Mouse (Mus musculus) liver, embryonic 16.5 days (tissue): ENCODE results near the gene Itm2c. TPM values are rescaled to one million over a fixed set of nuclear protein-coding genes. Genes with fewer than 3 reads are reported as not detected.

ENCODE experiments used
- ATAC-seq: fragments of 200-750 bp; cut with Nextera tagmentation; 2 replicates; pipeline ENCODE4 v1.8.0; 2017; ENCODE audit warnings: low read depth, mild to moderate bottlenecking, moderate number of reproducible peaks, moderate library complexity
- H3K27ac ChIP-seq: fragments of 300-500 bp; sonication (generic); 2 replicates; pipeline ENCODE4 v1.5.1; 2014; ENCODE audit warnings: mild to moderate bottlenecking, low read length
- H3K27me3 ChIP-seq: fragments of 300-500 bp; sonication (generic); 2 replicates; pipeline ENCODE4 v1.6.1; 2014; ENCODE audit warnings: low read depth, low read length, mixed read lengths; ENCODE audit not compliant: control insufficient read depth, insufficient read depth
- H3K36me3 ChIP-seq: fragments of 300-500 bp; sonication (generic); 2 replicates; pipeline ENCODE4 v1.6.1; 2014; ENCODE audit warnings: mild to moderate bottlenecking; ENCODE audit not compliant: control insufficient read depth, insufficient read depth
- H3K4me1 ChIP-seq: fragments of 300-500 bp; sonication (generic); 2 replicates; pipeline ENCODE4 v1.6.1; 2014; ENCODE audit warnings: low read depth, low read length, mixed read lengths; ENCODE audit not compliant: control insufficient read depth
- H3K4me2 ChIP-seq: fragments of 300-500 bp; sonication (generic); 2 replicates; pipeline ENCODE4 v1.6.1; 2014; ENCODE audit warnings: low read depth, low read length, mixed read lengths
- H3K4me3 ChIP-seq: fragments of 300-500 bp; sonication (generic); 2 replicates; pipeline ENCODE4 v1.5.1; 2014; ENCODE audit warnings: low read depth, mild to moderate bottlenecking, low read length
- H3K9ac ChIP-seq: fragments of 300-500 bp; sonication (generic); 2 replicates; pipeline ENCODE4 v1.6.1; 2014; ENCODE audit warnings: low read depth, low read length
- H3K9me3 ChIP-seq: fragments of 300-500 bp; sonication (generic); replicated peaks from 2 replicates; pipeline ENCODE4 v1.6.1; 2016; ENCODE audit warnings: low read length; ENCODE audit not compliant: control insufficient read depth
- WGBS: fragments of 180-500 bp; shearing (Covaris S2); extraction: QIAGEN DNeasy Blood & Tissue Kit; methylation state at CpG from one replicate; pipeline ENCODE4 v1.1.7; 2014; ENCODE audit not compliant: insufficient replicate concordance; 5-methylcytosine and 5-hydroxymethylcytosine counted together
- polyA plus RNA-seq: library from polyadenylated mRNA; unstranded; fragments of >200 nt; fragmentation: Nextera tagmentation; extraction: Ambion mirVana; gene quantifications from 2 replicates; pipeline ENCODE4 v1.2.1, GENCODE M21; 2015

Itm2c gene
- polyA plus RNA-seq, 1 experiment from 2014 or later: 54.7 TPM

DNA sequence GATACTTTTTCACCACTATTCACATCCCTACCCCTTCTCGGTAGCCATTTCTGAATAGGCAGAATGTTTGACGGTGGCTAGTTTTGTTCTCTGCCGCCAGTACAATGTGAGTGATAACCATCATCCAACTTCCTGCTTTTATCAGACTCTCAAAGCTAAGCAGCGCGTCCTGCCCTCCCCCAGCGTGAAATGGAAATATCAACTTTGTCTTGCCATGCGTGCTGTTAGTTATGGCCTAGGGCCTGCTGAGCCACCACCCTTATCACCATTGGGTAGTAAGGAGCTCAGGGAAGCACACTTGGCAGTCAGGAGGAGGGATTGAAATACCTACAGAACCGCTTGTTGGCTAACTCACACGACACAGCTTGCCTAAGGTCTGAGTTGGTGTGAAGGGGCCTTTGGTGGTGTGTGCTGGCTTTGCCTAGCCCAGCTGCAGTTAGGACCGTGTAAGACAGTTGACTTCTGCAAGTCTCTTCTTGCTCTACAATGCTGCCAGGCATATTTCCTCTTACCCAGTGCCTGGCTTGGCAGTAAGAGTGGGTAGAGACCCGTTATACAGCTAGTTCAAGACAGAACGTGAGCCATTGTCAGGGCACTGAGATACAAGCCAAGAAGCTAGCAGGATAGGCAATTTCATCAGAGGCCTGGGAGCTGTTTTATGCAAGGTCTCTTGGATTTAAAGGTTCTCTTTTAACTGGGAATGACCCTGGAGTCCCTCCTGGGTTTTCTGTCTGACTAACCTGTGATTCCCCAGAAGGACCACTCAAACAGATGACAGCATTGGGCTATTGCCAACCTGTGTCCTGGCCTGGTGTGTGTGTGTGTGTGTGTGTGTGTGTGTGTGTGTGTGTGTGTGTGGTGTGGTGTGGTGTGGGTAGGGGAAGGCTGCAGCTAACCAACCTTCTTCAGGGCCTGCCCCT lies 3.0 kb downstream of the Itm2c start:
- Histone ChIP-seq H3K9ac (no peak overlapping the region), H3K4me3 (no peak overlapping the region), H3K4me1 (peaks cover 46% of the 10 kb centered on the region)

DNA sequence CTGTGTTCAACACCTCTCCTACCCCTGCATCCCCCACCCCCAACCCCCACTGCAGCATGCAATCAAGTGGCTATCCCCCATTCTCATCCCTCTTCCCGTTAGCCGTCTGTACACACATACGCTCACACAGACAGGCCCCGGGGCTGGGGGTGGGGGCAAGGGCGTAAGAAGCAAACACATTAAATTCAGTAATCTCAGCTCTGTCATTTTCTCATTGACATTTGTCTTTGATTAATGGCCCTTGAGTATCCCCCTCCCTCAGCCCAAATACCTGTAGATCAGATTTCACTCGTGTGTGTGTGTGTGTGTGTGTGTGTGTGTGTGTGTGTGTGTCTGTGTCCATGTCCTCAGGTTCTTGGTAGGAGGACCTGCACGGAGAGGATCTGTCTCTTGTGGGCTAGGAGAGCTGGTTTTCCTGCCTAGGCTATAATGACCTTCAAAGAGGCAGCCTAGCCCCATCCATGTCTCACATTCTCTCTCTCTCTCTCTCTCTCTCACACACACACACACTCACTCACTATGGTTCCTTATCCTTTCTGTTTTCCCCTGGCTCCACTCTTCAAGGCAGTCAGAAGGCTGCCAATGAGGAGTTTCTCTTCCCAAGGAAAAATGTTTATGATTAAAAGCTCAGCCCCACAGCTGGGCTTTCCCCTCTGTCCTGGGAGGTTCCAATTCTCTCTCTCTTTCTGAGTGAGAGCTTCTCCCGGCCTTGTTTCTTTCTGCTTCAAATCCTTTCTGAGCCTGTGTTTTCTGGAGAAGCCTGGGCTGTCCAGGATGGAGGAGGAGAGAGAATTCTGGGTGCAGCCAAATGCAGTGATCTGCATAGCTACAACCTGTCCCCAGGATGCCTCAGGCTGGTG lies 4.0 kb downstream of the Itm2c start:
- Histone ChIP-seq H3K36me3 (no peaks in the 10 kb centered on the region), H3K9me3 (no peaks in the 10 kb centered on the region), H3K4me2 (no peak overlapping the region), H3K4me1 (peaks cover 50% of the 10 kb centered on the region), H3K27me3 (no peaks in the 10 kb centered on the region), H3K27ac (no peak overlapping the region), H3K9ac (no peak overlapping the region), H3K4me3 (no peak overlapping the region)
- no peak for ATAC-seq
- 55% methylated on average over 8 of the region's 8 CpGs for WGBS

More for the DNA sequence above, 3.0 kb downstream of the Itm2c start:
- Histone ChIP-seq H3K4me2 (peak overlapping the region; percentile 24), H3K27ac (no peak overlapping the region), H3K36me3 (no peaks in the 10 kb centered on the region), H3K27me3 (no peaks in the 10 kb centered on the region), H3K9me3 (no peaks in the 10 kb centered on the region)
- 22% methylated on average over 12 of the region's 12 CpGs for WGBS
- ATAC-seq: no peak

DNA sequence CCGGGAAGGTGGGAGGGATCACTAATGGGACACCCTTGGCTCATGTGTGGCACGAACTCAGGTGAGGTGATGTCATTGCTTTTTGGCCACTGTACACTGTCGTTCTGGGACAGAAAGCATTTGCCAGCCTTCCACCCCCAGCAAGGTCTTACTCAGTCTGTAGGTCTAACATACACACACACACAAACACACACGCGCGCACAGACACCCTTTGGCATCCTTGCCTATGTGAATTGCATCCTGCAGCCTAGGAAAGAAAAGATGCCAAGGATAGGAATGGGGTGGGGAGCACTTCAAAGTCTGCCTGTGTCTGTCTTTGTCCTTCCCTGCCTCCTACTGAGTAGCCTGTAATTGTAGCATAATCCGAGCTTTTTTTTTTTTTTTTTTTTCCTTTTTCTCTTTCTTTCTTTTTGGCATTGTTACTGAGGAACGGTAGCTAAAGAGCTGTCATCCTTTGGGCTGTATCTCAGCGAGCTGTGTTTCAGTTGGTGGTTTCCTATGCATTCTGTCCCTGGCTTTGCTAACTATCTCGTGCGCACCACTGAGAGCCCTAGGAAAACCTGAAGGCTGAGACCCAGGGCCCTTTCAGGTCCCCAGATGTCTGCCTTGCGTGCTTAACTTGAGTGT lies 4.8 kb downstream of the Itm2c start:
- no peak overlapping the region for H3K4me2 ChIP-seq
- 45% methylated on average over 12 of the region's 12 CpGs for WGBS
- H3K4me1 ChIP-seq: peaks cover 50% of the 10 kb centered on the region
- no peak overlapping the region for H3K9ac ChIP-seq
- peak; percentile 35 for ATAC-seq
- no peak overlapping the region for H3K4me3 ChIP-seq
- no peaks in the 10 kb centered on the region for H3K27me3 ChIP-seq
- H3K36me3 ChIP-seq: no peaks in the 10 kb centered on the region
- no peaks in the 10 kb centered on the region for H3K9me3 ChIP-seq
- no peak overlapping the region for H3K27ac ChIP-seq

DNA sequence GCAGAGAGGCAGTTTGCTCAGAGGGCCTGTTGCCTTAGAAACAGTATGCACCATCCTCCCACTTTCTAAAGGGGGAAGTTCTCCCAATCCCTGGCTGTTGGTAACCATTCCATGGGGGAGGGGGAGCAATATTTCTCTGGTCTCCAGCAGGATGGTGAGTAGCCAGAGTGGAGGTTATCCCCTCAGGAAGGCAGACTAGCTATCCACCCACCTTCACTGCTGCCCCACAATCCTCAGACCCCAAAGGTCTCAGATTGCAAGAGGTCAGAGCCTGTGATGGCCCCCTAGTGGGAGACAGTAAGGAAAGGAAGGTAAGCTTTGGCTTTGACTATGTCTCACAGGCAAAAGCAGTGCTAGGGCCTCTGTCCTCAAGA lies 5.3 kb downstream of the Itm2c start:
- Histone ChIP-seq H3K4me1 (peaks cover 47% of the 10 kb centered on the region), H3K36me3 (no peaks in the 10 kb centered on the region), H3K27me3 (no peaks in the 10 kb centered on the region), H3K9ac (no peak overlapping the region), H3K4me3 (no peak overlapping the region), H3K27ac (no peak overlapping the region), H3K4me2 (no peak overlapping the region), H3K9me3 (no peaks in the 10 kb centered on the region)
- no peak for ATAC-seq

DNA sequence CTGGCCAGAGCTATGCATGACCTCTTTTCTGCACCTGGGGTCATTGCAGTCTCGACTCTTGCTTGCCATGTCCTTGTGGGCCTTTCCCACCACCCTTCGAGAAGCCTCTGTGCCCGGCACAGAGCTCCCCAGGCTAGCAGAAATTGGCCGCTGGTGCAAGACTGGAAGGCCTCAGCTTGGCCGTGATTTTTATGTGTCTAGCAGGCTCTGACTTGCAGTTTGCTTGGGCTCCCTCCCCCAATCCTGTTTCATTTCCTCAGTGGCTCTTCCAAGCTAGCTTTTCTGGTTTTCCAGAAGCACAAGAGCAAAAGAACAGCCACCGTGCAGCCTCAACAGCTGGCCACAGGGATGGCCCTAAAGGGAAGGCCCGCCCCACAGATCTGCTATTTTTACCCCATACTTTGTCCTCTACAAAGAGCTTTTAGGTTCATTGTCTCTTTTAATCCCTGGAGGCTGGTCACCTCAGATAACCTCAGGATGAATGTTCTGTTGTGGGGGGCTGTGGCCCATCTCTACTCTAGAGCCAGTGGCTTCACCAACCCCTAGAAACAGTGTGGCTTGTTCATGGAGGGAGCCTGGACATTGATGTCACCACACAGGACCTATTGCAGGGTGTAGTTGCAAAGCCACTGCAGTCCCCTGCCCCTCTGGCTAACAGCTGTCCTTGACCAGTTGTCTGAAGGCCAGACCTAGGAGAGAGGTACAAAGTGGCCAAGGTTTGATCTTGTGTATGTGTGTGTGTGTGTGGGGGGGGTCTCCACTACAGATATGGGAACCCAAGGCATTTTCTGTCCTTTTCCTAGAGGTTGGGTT lies 6.6 kb downstream of the Itm2c start:
- Histone ChIP-seq H3K36me3 (no peaks in the 10 kb centered on the region), H3K9me3 (no peaks in the 10 kb centered on the region), H3K9ac (no peak overlapping the region), H3K4me3 (no peak overlapping the region), H3K4me2 (no peak overlapping the region), H3K27me3 (no peaks in the 10 kb centered on the region), H3K27ac (no peak overlapping the region), H3K4me1 (peaks cover 43% of the 10 kb centered on the region)
- no peak for ATAC-seq
- WGBS: 48% methylated on average over 7 of the region's 7 CpGs

DNA sequence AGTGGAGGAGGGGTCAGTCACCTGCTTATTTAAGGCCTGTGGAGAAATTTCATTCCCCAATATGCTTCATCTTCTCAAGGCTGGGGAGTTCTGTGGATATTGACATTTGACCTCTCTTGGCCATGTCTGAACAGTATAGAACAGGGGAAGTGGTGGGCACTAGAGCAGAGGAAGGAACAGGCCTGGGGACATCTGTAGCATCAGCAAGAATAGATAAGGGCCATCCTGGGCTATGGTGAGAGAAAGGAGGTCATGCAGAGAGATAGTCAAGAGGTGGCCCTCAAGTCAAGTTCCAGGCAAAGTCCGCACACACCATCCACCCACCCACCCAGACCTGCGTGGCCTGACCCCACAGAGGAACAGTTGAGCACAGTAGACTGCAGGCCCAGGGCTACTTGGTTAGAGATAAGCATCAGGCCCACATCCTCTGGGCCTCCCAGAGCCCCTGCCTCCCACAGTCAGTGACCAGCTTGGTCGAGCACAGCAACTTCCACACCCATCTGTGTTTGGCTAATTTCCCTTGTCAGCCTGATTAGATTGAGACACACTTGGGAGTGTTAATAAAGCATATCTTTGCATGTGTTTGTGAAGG lies 7.5 kb downstream of the Itm2c start:
- Histone ChIP-seq H3K27me3 (no peaks in the 10 kb centered on the region), H3K4me3 (no peak overlapping the region), H3K36me3 (no peaks in the 10 kb centered on the region), H3K9me3 (no peaks in the 10 kb centered on the region), H3K4me1 (peaks cover 35% of the 10 kb centered on the region), H3K9ac (no peak overlapping the region), H3K4me2 (no peak overlapping the region), H3K27ac (no peak overlapping the region)
- ATAC-seq: no peak
- WGBS: 31% methylated on average over 3 of the region's 3 CpGs

DNA sequence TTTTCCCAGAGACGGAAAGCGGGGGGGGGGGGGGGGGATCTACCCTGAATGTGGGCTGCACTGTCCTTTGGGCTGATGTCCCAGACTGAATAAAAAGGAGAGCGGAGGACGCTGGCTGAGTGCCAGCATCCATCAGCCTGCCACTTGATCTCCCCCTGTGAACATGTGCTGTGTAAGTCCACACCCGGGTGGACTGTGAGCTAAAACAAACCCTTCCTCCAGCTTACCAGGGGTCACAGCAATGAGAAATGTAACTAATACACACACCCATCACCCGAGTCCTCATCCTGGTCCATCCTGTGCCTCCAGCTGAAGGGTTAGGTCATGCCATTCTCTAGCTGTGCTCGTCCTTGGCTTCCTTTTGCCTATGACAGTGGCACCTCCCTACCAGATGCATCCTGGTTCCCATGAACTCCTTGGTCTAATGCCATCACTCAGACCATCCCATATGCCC lies 8.1 kb downstream of the Itm2c start:
- Histone ChIP-seq H3K4me1 (peaks cover 30% of the 10 kb centered on the region), H3K9me3 (no peaks in the 10 kb centered on the region), H3K27ac (no peak overlapping the region), H3K9ac (no peak overlapping the region), H3K36me3 (no peaks in the 10 kb centered on the region), H3K27me3 (no peaks in the 10 kb centered on the region), H3K4me2 (no peak overlapping the region), H3K4me3 (no peak overlapping the region)
- 0 out of 2 replicates have a peak, but pooled peaks have one; percentile 14 for ATAC-seq
- 45% methylated on average over 7 of the region's 7 CpGs for WGBS

DNA sequence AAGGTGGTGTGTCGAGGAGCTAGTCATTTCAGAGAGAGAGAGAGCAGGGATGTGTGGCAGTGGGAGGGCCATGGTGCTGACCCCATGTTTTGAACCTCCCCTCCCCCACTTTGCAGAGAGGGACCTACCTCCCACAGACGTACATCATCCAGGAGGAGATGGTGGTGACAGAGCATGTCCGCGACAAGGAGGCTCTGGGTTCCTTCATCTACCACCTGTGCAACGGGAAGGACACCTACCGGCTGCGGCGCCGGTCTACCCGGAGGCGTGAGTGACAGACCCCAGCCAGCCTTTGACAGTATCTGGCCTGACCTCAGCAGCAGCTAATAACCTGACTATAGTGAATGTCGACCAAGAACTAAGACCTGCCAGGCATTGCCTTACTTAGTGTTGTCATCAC lies 12.8 kb downstream of the Itm2c start:
- Histone ChIP-seq H3K9me3 (no peaks in the 10 kb centered on the region), H3K27ac (no peak overlapping the region), H3K4me3 (no peak overlapping the region), H3K9ac (no peak overlapping the region), H3K4me1 (peaks cover 5% of the 10 kb centered on the region), H3K27me3 (no peaks in the 10 kb centered on the region), H3K4me2 (no peak overlapping the region), H3K36me3 (no peaks in the 10 kb centered on the region; the same call in 1 of the 2 replicates)
- ATAC-seq: no peak
- WGBS: 86% methylated on average over 12 of the region's 12 CpGs
